Mouse (Mus musculus): Measurements from ENCODE around the gene Tspan17. TPM values are rescaled to one million over a fixed set of nuclear protein-coding genes. Genes with fewer than 3 reads are reported as not detected.
"Not testable (repeated sequence)": the region's sequence is repeated elsewhere in the genome, so short reads cannot be mapped to it uniquely, and the experiment has no call there.

Gene Tspan17
- polyA plus RNA-seq, 1 experiment from 2014 or later, result 17.7 TPM

DNA sequence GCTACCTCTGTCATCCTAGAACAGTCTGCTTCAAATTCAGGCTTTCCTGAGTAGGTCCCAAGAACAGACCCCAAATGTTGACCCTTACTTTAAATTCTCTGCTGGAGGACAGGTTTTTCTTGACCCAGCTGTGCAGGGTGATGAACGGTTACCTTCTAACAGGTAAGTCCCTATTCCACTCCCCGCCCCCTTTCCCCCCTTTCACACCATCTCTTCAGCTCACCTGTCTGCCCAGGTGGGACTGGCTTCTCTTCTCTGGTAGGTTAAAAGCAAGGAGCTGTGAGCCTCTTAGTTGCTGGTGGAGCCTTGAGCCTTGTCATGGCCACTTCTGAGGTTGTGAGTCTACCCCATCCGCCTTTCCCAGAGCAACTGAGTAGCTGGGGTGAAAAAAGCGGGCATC is 5.5 kb upstream of the Tspan17 start, which contains the start of gene Eif4e1b:
TSS of gene Eif4e1b (plus strand) at position 301 of the 400 bp plus-strand sequence.
- no peaks in the 10 kb centered on the region for H3K27me3 ChIP-seq (ENCODE audit: control insufficient read depth, insufficient read depth, low read length)
- H3K4me2 ChIP-seq (ENCODE audit: low read depth, low read length), result no peak within 1 kb of the TSS
- H3K27ac ChIP-seq (ENCODE audit: low read length), result no peak within 1 kb of the TSS
- no peak for ATAC-seq (ENCODE audit: insufficient read depth, low FRiP score)
- no peaks in the 10 kb centered on the region for H3K36me3 ChIP-seq (ENCODE audit: control insufficient read depth, insufficient read depth, low read length)
- H3K9ac ChIP-seq (ENCODE audit: low read length), result no peak within 1 kb of the TSS
- H3K4me3 ChIP-seq (replicated peaks; ENCODE audit: low read length), result no peak within 1 kb of the TSS
- no peaks in the 10 kb centered on the region for H3K9me3 ChIP-seq (replicated peaks; ENCODE audit: control insufficient read depth, low read length)
- no peaks in the 10 kb centered on the region for H3K4me1 ChIP-seq (ENCODE audit: control insufficient read depth, insufficient read depth, low read length)
- 81% methylated on average over 4 of the region's 4 CpGs for WGBS

- not testable (repeated sequence) for H3K4me1 ChIP-seq (ENCODE audit: control insufficient read depth, insufficient read depth, low read length); H3K27ac ChIP-seq (ENCODE audit: low read length); H3K9ac ChIP-seq (ENCODE audit: low read length); ATAC-seq (ENCODE audit: insufficient read depth, low FRiP score); H3K27me3 ChIP-seq (ENCODE audit: control insufficient read depth, insufficient read depth, low read length); H3K9me3 ChIP-seq (replicated peaks; ENCODE audit: control insufficient read depth, low read length); H3K4me2 ChIP-seq (ENCODE audit: low read depth, low read length); H3K4me3 ChIP-seq (replicated peaks; ENCODE audit: low read length); H3K36me3 ChIP-seq (ENCODE audit: control insufficient read depth, insufficient read depth, low read length)
- 49% methylated on average over 2 of the region's 2 CpGs for WGBS
Observed at GRCm38 (mm10) chr13:54787591-54787990, 1.6 kb upstream of the Tspan17 start.

DNA sequence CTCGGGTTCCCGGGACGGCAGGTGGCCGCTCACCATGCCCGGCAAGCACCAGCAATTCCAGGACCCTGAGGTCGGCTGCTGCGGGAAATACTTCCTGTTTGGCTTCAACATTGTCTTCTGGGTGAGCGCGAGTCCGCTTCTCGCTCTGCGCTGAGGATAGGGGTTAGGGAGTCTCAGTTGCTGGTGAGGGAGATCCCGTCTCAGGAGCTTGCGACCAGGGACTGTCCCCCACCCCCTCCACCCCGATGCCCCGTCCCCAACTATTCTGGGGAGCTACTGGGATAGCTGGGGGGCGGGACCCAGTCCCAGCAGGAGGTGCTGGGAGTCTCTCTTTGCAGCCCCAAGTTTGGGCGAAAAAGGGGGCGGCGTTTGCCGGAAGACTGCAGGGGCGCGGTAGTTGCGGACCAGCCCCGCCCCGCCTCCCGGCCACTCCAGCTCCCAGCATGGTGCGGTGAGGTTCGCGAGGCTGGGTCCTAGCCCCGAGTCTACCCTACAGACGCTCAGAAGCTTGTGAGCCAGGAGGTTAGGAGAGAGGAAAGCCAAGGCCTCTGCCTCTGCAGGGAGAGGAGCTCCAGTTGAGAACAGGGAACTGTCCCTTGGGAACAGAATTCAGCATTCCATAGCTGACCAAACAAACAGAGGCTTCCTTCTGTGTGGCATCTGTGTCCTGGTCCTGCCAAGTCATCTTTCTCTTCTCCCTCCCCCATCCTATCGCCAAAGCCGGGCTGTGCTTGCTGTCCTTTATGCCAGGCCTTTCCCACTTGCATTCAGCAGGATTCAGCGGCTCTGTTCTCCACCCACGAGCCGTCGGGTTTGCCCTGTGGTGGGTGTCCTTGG is 602 bp downstream of the Tspan17 start:
- peak overlapping the region; percentile 99 for H3K4me2 ChIP-seq (ENCODE audit: low read depth, low read length)
- peaks cover 6% of the 10 kb centered on the region for H3K4me1 ChIP-seq (ENCODE audit: control insufficient read depth, insufficient read depth, low read length)
- 0 out of 2 replicates have a peak overlapping the region, but pooled peaks have one; percentile 19 for H3K27ac ChIP-seq (ENCODE audit: low read length)
- 1% methylated on average over 38 of the region's 38 CpGs for WGBS
- peak overlapping the region; percentile 68 for H3K4me3 ChIP-seq (replicated peaks; ENCODE audit: low read length)
- no peaks in the 10 kb centered on the region for H3K9me3 ChIP-seq (replicated peaks; ENCODE audit: control insufficient read depth, low read length)
- peak overlapping the region; percentile 73 for H3K9ac ChIP-seq (ENCODE audit: low read length)
- H3K36me3 ChIP-seq (ENCODE audit: control insufficient read depth, insufficient read depth, low read length), result no peaks in the 10 kb centered on the region
- ATAC-seq (ENCODE audit: insufficient read depth, low FRiP score), result peak; percentile 15; the same call in 1 of the 2 replicates
- no peaks in the 10 kb centered on the region; the same call in none of the 2 replicates for H3K27me3 ChIP-seq (ENCODE audit: control insufficient read depth, insufficient read depth, low read length)

- H3K27me3 ChIP-seq (ENCODE audit: control insufficient read depth, insufficient read depth, low read length), result no peaks in the 10 kb centered on the region; the same call in none of the 2 replicates
- H3K4me3 ChIP-seq (replicated peaks; ENCODE audit: low read length), result no peak overlapping the region
- ATAC-seq (ENCODE audit: insufficient read depth, low FRiP score), result no peak
- H3K4me2 ChIP-seq (ENCODE audit: low read depth, low read length), result no peak overlapping the region
- H3K4me1 ChIP-seq (ENCODE audit: control insufficient read depth, insufficient read depth, low read length), result peaks cover 6% of the 10 kb centered on the region
- no peaks in the 10 kb centered on the region for H3K9me3 ChIP-seq (replicated peaks; ENCODE audit: control insufficient read depth, low read length)
- no peak overlapping the region for H3K9ac ChIP-seq (ENCODE audit: low read length)
- H3K27ac ChIP-seq (ENCODE audit: low read length), result no peak overlapping the region
- H3K36me3 ChIP-seq (ENCODE audit: control insufficient read depth, insufficient read depth, low read length), result no peaks in the 10 kb centered on the region
- WGBS, result 19% methylated on average over 21 of the region's 21 CpGs
Observed at GRCm38 (mm10) chr13:54792259-54793230, 3.4 kb downstream of the Tspan17 start.

DNA sequence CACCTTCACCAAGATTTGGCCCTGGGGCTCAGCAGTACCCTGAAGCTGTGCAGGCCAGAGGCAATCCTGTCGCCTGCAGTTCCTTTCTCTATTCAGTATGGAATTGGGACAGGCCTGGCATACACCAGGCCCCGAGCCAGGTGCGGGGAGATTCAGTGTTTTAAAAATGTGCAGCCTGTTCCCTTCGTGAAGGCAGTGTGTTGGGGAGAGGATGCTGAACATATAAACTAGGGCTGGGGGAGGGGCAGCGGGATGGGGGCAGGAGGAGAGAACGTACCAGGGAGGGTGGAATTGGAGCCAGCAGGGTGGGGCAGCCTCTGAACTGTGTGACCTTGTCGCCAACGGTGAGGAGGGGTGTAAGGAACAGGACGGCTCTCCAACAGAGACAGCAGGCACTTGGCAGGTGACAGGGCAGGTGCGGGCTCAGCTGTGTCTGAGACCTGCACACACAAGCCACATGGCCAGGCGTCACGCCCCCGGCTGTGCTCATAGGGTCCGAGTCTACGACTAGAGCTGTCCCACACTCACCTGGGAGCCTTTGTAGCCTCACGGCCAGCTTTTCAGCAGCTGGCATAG is 4.9 kb downstream of the Tspan17 start:
- ATAC-seq (ENCODE audit: insufficient read depth, low FRiP score), result no peak
- Histone ChIP-seq H3K27me3 (ENCODE audit: control insufficient read depth, insufficient read depth, low read length) (no peaks in the 10 kb centered on the region; the same call in none of the 2 replicates), H3K27ac (ENCODE audit: low read length) (no peak overlapping the region), H3K4me1 (ENCODE audit: control insufficient read depth, insufficient read depth, low read length) (peaks cover 6% of the 10 kb centered on the region), H3K4me2 (ENCODE audit: low read depth, low read length) (no peak overlapping the region), H3K4me3 (replicated peaks; ENCODE audit: low read length) (no peak overlapping the region), H3K9me3 (replicated peaks; ENCODE audit: control insufficient read depth, low read length) (no peaks in the 10 kb centered on the region), H3K9ac (ENCODE audit: low read length) (no peak overlapping the region), H3K36me3 (ENCODE audit: control insufficient read depth, insufficient read depth, low read length) (no peaks in the 10 kb centered on the region)
- WGBS, result 66% methylated on average over 16 of the region's 16 CpGs

- Histone ChIP-seq H3K9me3 (replicated peaks; ENCODE audit: control insufficient read depth, low read length) (no peaks in the 10 kb centered on the region), H3K36me3 (ENCODE audit: control insufficient read depth, insufficient read depth, low read length) (no peaks in the 10 kb centered on the region), H3K4me2 (ENCODE audit: low read depth, low read length) (no peak overlapping the region), H3K9ac (ENCODE audit: low read length) (no peak overlapping the region), H3K4me1 (ENCODE audit: control insufficient read depth, insufficient read depth, low read length) (peaks cover 6% of the 10 kb centered on the region), H3K4me3 (replicated peaks; ENCODE audit: low read length) (no peak overlapping the region), H3K27me3 (ENCODE audit: control insufficient read depth, insufficient read depth, low read length) (no peaks in the 10 kb centered on the region; the same call in none of the 2 replicates), H3K27ac (ENCODE audit: low read length) (no peak overlapping the region)
- no peak for ATAC-seq (ENCODE audit: insufficient read depth, low FRiP score)
- WGBS, result 37% methylated on average over 5 of the region's 5 CpGs
Observed at GRCm38 (mm10) chr13:54794843-54795242, 5.7 kb downstream of the Tspan17 start.

GRCm38 (mm10) chr13:54797356-54797755 is 8.2 kb downstream of the Tspan17 start:
- Histone ChIP-seq H3K36me3 (ENCODE audit: control insufficient read depth, insufficient read depth, low read length) (no peaks in the 10 kb centered on the region), H3K4me2 (ENCODE audit: low read depth, low read length) (no peak overlapping the region), H3K27me3 (ENCODE audit: control insufficient read depth, insufficient read depth, low read length) (no peaks in the 10 kb centered on the region), H3K27ac (ENCODE audit: low read length) (no peak overlapping the region), H3K4me3 (replicated peaks; ENCODE audit: low read length) (no peak overlapping the region), H3K9ac (ENCODE audit: low read length) (no peak overlapping the region), H3K4me1 (ENCODE audit: control insufficient read depth, insufficient read depth, low read length) (no peaks in the 10 kb centered on the region), H3K9me3 (replicated peaks; ENCODE audit: control insufficient read depth, low read length) (no peaks in the 10 kb centered on the region)
- ATAC-seq (ENCODE audit: insufficient read depth, low FRiP score), result no peak
- WGBS, result 39% methylated on average over 4 of the region's 4 CpGs

GRCm38 (mm10) chr13:54797861-54798643 is 8.9 kb downstream of the Tspan17 start:
- Histone ChIP-seq H3K27me3 (ENCODE audit: control insufficient read depth, insufficient read depth, low read length) (no peaks in the 10 kb centered on the region), H3K27ac (ENCODE audit: low read length) (no peak overlapping the region), H3K4me2 (ENCODE audit: low read depth, low read length) (no peak overlapping the region), H3K36me3 (ENCODE audit: control insufficient read depth, insufficient read depth, low read length) (no peaks in the 10 kb centered on the region), H3K4me1 (ENCODE audit: control insufficient read depth, insufficient read depth, low read length) (no peaks in the 10 kb centered on the region), H3K9me3 (replicated peaks; ENCODE audit: control insufficient read depth, low read length) (no peaks in the 10 kb centered on the region), H3K4me3 (replicated peaks; ENCODE audit: low read length) (no peak overlapping the region), H3K9ac (ENCODE audit: low read length) (no peak overlapping the region)
- 81% methylated on average over 16 of the region's 16 CpGs for WGBS
- ATAC-seq (ENCODE audit: insufficient read depth, low FRiP score), result no peak

Data from stomach, embryonic 16.5 days (tissue).